Mouse (Mus musculus) G1E (cell line): ENCODE results near the gene P2ry6.

Source experiments
- CTCF ChIP-seq: IDR thresholded peaks from 2 replicates; pipeline ENCODE4 v1.5.1; 2012; ENCODE audit warnings: low read depth, low read length, inconsistent platforms, mixed read lengths
- POLR2AphosphoS5 ChIP-seq: IDR thresholded peaks from 2 replicates; pipeline ENCODE4 v1.6.1; 2012; ENCODE audit warnings: low read depth, low read length, inconsistent platforms; ENCODE audit not compliant: insufficient replicate concordance

DNA sequence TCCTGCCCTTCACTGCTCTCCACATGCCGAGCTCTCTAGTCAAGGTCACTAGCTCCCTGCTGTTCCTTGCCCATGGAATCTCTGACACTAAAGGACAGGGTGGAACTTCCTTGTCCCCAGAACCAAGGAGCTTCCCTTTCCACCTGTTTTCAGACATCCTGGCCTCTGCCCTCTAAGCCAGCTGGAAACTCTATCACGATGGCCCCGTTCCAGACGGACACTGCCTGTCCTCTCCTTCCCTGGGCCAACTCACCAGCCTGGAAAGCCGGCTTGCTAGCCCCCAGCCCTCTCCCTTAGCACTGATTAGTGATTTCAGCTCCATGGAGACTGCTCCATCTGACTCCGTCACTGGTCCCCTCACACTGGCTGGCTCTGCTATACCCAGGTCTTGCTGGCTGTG lies 27.8 kb upstream of the P2ry6 start:
- TF ChIP-seq POLR2AphosphoS5, result no peak
- no peak for TF ChIP-seq CTCF
